In the genomic region with DNA sequence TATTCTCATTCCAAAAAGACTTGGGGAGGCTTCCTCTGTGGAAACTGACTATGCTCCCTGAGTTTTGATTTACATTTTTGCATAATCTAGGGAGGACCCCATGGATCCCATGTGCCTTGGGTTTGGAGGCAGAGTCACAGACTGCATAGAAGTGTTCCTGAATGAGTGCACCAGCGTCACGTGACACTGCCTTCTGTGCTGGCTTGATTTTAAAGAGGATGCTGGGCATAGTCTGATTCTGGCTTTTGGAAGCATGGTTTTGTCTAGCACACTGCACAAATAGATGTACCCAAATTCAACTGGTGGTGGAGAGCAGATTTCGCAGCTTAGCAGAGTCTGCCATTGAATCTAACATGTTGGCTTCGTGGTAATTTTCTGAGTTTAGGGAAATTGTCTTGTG, we compare ENCODE assay signal across 15 mouse cellular contexts. TPM values are rescaled to one million over a fixed set of nuclear protein-coding genes. Genes with fewer than 3 reads are reported as not detected.
DNase-seq lines count a peak whose midpoint lies in the region.
"Had no signal": no experiment of that assay in that cellular context is flagged by ENCODE, and none has a peak within 500 bp of the region (broad histone marks: within the 10 kb centered on the region; RNA-seq: fewer than 3 reads in every experiment).

No protein-coding gene starts in this region.

- intact Hi-C loops in heart, postnatal 25 days (cut with DNase I) = no loop called here

- peak; percentile 10 to 11 for DNase-seq in cerebellum, postnatal 10 days
- no peak for DNase-seq in cerebellum, adult 11-12 months
- peak; percentile 42 for DNase-seq in layer of hippocampus, adult 9-11 months
- no peak for DNase-seq in layer of hippocampus, adult 11-12 months (ENCODE audit: low spot score)
- peak; percentile 73 for DNase-seq in brain, embryonic 18.5 days (ENCODE audit: low read depth, low spot score)
- DNase-seq in heart, postnatal 25 days (ENCODE audit: low spot score) = no peak
- DNase-seq in thymus, postnatal 14 days = no peak
- DNase-seq: adrenal gland, adult 2 months; adrenal gland, postnatal 25 days; B cell, adult 2 months; cerebellum, adult 18-20 months; cerebellum, adult 9-11 months; embryo, embryonic 11 days; gastrocnemius, postnatal 36 days; heart, postnatal 4 days had no signal

RNA-seq across cellular contexts. Expression of a gene that starts 19.6 kb away (rescaled TPM):
- total RNA-seq in heart, postnatal 25 days (2021) = 1 to 10 TPM in 1 of 2 experiments, under 1 TPM in 1; 0.57 to 1.1 TPM

Comparison
In these comparisons a context has a peak if more than half of its experiments do, and no peak if none do; other contexts are left out.
1. DNase-seq: peak in cerebellum, postnatal 10 days (2 of 2), layer of hippocampus, adult 9-11 months (single experiment) and brain, embryonic 18.5 days (single experiment); none in cerebellum, adult 11-12 months (single experiment), layer of hippocampus, adult 11-12 months (single experiment), heart, postnatal 25 days (single experiment) and thymus, postnatal 14 days (single experiment).